Mouse (Mus musculus) kidney, embryonic 14.5 days (tissue): ENCODE data around the gene Lrrc74b. TPM values are rescaled to one million over a fixed set of nuclear protein-coding genes. Genes with fewer than 3 reads are reported as not detected.
"Not testable (repeated sequence)": the region's sequence is repeated elsewhere in the genome, so short reads cannot be mapped to it uniquely, and the experiment has no call there.

Experiments used
- ATAC-seq: fragments of 200-750 bp; cut with Nextera tagmentation; 2 replicates; pipeline ENCODE4 v1.8.0; 2017; ENCODE audit warnings: moderate number of reproducible peaks, mild to moderate bottlenecking, moderate TSS enrichment, moderate library complexity; ENCODE audit not compliant: low FRiP score, low TSS enrichment
- H3K27ac ChIP-seq: fragments of 300-500 bp; sonication (generic); 2 replicates; pipeline ENCODE4 v1.5.1; 2014; ENCODE audit warnings: low read depth, mild to moderate bottlenecking, low read length, moderate library complexity, mixed read lengths
- H3K27me3 ChIP-seq: fragments of 300-500 bp; sonication (generic); 2 replicates; pipeline ENCODE4 v1.6.1; 2014; ENCODE audit warnings: mild to moderate bottlenecking, low read length; ENCODE audit not compliant: control insufficient read depth, insufficient read depth
- H3K36me3 ChIP-seq: fragments of 300-500 bp; sonication (generic); 2 replicates; pipeline ENCODE4 v1.6.1; 2014; ENCODE audit warnings: low read length, mixed read lengths; ENCODE audit not compliant: control insufficient read depth, insufficient read depth
- H3K4me1 ChIP-seq: fragments of 300-500 bp; sonication (generic); 2 replicates; pipeline ENCODE4 v1.6.1; 2014; ENCODE audit warnings: low read length, mixed read lengths; ENCODE audit not compliant: control insufficient read depth, insufficient read depth
- H3K4me2 ChIP-seq: fragments of 300-500 bp; sonication (generic); replicated peaks from 2 replicates; pipeline ENCODE4 v1.6.1; 2014; ENCODE audit warnings: low read depth, mild to moderate bottlenecking, low read length
- H3K4me3 ChIP-seq: fragments of 300-500 bp; sonication (generic); 2 replicates; pipeline ENCODE4 v1.5.1; 2014; ENCODE audit warnings: mild to moderate bottlenecking, low read length
- H3K9ac ChIP-seq: fragments of 300-500 bp; sonication (generic); 2 replicates; pipeline ENCODE4 v1.6.1; 2014; ENCODE audit warnings: low read depth, mild to moderate bottlenecking, low read length, moderate library complexity
- H3K9me3 ChIP-seq: fragments of 300-500 bp; sonication (generic); 2 replicates; pipeline ENCODE4 v1.6.1; 2016; ENCODE audit warnings: low read length; ENCODE audit not compliant: control insufficient read depth
- WGBS: fragments of 180-500 bp; shearing (Covaris S2); extraction: QIAGEN DNeasy Blood & Tissue Kit; methylation state at CpG from one replicate; pipeline ENCODE4 v1.1.7; 2014; 5-methylcytosine and 5-hydroxymethylcytosine counted together
- polyA plus RNA-seq: library from polyadenylated mRNA; unstranded; fragments of >200 nt; fragmentation: Nextera tagmentation; extraction: Ambion mirVana; gene quantifications from 2 replicates; pipeline ENCODE4 v1.2.1, GENCODE M21; 2014

Gene Lrrc74b
- polyA plus RNA-seq, 1 experiment from 2014 or later = 0.12 TPM

DNA sequence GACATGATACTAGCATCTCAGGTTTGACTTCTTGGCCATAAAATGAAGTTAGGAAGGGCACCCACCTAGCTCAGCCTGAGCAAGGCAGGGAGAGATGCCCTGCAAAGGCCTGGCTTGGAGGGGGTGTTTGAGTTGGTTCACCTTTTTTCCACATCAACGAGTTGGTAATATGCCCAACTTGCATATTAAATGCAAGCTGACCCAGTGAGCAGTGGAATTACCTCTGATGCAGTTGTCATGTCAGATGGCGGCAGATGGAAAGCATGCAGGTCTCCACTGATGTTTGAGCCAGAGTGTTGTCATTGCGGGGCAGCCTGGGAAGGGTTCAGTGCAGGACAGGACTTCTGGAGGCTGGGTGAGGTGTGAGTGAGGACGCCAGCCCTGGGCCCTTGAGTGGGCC lies 49.6 kb downstream of the Lrrc74b start:
- Histone ChIP-seq H3K27me3 (no peaks in the 10 kb centered on the region), H3K9me3 (no peaks in the 10 kb centered on the region), H3K36me3 (peaks cover 32% of the 10 kb centered on the region), H3K4me2 (no peak overlapping the region), H3K27ac (no peak overlapping the region), H3K4me1 (peaks cover 7% of the 10 kb centered on the region), H3K9ac (no peak overlapping the region), H3K4me3 (no peak overlapping the region)
- WGBS = 93% methylated on average over 4 of the region's 4 CpGs
- no peak for ATAC-seq

DNA sequence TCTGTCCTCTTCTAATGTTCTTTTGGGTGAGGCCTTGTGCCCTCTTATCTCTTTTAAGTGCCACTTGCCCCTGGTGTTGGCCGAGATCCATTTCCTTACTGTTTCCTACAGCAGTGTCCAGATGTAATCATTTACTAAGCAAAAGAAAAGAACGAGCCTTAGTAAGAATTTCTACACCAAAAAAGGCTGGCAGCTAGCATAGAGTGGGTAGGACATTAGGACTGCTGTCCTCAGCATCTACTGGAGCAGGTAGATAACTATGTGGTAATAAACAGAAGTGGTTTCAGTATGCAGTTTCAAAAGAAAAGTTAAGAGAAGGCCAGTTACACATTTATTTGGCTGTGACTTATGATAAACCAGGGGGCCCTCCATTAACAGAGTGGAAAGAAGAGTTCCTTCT lies 50.4 kb downstream of the Lrrc74b start:
- Histone ChIP-seq H3K4me1 (peaks cover 7% of the 10 kb centered on the region), H3K27me3 (no peaks in the 10 kb centered on the region), H3K4me3 (no peak overlapping the region), H3K4me2 (no peak overlapping the region), H3K9ac (no peak overlapping the region), H3K27ac (no peak overlapping the region), H3K36me3 (peaks cover 25% of the 10 kb centered on the region), H3K9me3 (no peaks in the 10 kb centered on the region)
- 91% methylated on average over 2 of the region's 2 CpGs for WGBS
- no peak for ATAC-seq

DNA sequence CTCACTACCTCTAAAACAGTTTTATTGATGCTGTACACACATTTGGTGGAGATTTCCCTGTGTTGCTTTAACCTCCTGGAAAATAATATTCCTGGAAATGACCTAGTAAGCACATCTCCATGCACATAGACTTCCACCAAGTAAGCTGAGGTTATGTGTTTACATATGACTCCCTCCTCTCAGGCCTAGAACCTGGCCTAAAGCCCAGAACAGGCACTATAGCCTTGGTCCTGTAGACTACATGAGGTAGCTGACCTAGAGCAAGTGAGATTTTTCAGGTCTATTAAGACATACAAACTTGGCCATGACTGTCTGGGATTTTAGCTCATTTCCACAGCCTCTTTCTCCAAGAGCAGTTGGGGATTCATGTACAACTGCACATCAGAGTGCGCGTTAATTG lies 50.9 kb downstream of the Lrrc74b start:
- no peak for ATAC-seq
- H3K27ac ChIP-seq = no peak overlapping the region
- no peak overlapping the region; the same call in 1 of the 2 replicates for H3K4me3 ChIP-seq
- 99% methylated on average over 2 of the region's 2 CpGs for WGBS
- peaks cover 7% of the 10 kb centered on the region for H3K4me1 ChIP-seq
- no peak overlapping the region for H3K9ac ChIP-seq
- H3K27me3 ChIP-seq = no peaks in the 10 kb centered on the region
- no peaks in the 10 kb centered on the region for H3K9me3 ChIP-seq
- H3K4me2 ChIP-seq = no peak overlapping the region
- H3K36me3 ChIP-seq = peaks cover 22% of the 10 kb centered on the region

DNA sequence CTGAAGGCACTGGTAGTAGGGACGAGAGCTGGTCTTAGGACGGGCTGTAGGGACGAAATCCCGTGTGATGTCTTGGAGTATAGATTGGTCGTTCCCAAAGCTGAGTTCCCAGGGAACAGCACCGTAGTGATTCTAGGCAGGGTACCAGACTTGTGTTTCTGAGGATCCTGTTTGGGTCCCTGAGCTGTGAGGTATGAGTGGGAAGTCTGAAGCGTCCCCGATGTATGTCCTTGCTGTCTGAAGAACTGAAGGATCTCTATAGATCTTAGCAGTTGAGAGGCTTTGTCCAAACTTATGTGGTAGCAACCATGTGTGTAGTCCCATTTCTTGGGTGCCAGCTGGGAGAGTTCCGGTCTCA lies 51.8 kb downstream of the Lrrc74b start:
- Histone ChIP-seq H3K4me2 (peak overlapping the region; percentile 61), H3K4me3 (peak overlapping the region; percentile 63)
- ATAC-seq = peak; percentile 2; the same call in 1 of the 2 replicates

DNA sequence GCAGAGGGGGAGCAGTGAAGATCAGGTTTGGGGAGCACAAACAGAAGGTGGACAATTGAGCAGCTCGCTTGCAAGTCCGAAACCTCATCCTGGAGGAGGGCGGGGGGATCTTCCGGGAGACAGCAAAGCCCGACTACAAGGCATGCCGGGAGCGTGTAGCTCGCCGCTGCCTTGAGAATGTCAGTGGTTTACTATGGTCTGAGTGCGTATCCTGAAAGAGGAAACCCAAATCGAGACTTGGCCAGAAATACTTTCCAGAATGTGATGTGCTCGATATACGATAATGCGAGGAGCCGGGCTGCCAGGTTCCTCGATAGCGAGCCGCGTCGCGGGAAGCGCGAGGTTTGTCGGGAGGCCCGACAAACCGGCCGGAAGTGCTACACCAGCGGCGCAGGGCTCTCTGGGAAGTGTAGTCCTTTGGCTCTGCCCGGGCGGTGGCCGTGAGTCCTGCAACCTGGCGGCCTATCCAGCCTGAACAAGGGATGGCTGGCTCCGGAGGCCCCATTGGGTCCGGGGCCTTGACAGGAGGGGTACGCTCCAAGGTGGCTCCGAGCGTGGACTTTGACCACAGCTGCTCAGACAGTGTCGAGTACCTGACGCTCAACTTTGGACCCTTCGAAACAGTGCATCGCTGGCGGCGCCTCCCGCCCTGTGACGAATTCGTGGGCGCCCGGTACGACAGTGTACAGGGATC lies 52.4 kb downstream of the Lrrc74b start, which contains the start of gene Lztr1:
Gene Lztr1, plus strand, starts transcription at position 143 of the 694 bp plus-strand sequence.
- Histone ChIP-seq H3K27me3 (no peaks in the 10 kb centered on the region), H3K4me2 (peak within 1 kb of the TSS; percentile 61), H3K4me1 (peaks cover 7% of the 10 kb centered on the region), H3K36me3 (peaks cover 18% of the 10 kb centered on the region), H3K27ac (peak within 1 kb of the TSS; percentile 68; the same call in 1 of the 2 replicates), H3K9me3 (no peaks in the 10 kb centered on the region), H3K4me3 (peak within 1 kb of the TSS; percentile 63), H3K9ac (peak within 1 kb of the TSS; percentile 75)
- ATAC-seq = peak; percentile 98
- 1% methylated on average over 50 of the region's 50 CpGs for WGBS

More for the DNA sequence above, 51.8 kb downstream of the Lrrc74b start:
- WGBS = 14% methylated on average over 9 of the region's 9 CpGs
- Histone ChIP-seq H3K9me3 (no peaks in the 10 kb centered on the region), H3K4me1 (peaks cover 7% of the 10 kb centered on the region), H3K9ac (peak overlapping the region; percentile 75), H3K27me3 (no peaks in the 10 kb centered on the region), H3K36me3 (peaks cover 22% of the 10 kb centered on the region), H3K27ac (no peak overlapping the region)

DNA sequence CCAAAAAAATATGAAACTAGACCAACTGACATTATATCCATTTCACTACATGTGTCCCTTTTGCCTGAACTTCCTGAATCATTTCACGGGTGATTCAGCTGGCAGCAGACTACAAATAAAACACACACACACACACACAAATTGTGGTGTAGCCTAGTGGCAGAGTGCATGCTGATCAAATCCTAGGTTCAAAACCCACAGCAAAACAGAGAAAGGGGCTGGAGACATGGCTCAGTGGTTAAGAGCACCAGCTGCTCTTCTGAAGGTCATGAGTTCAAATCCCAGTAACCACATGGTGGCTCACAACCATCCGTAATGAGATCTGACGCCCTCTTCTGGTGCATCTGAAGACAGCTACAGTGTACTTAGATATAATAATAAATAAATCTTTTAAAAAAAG lies 53.0 kb downstream of the Lrrc74b start:
- not testable (repeated sequence) for ATAC-seq, H3K4me1 ChIP-seq, H3K27ac ChIP-seq, H3K9me3 ChIP-seq, H3K27me3 ChIP-seq
- peaks cover 12% of the 10 kb centered on the region; the same call in 1 of the 2 replicates for H3K36me3 ChIP-seq
- H3K4me3 ChIP-seq = peak overlapping the region; percentile 63
- peak overlapping the region; percentile 75 for H3K9ac ChIP-seq
- WGBS = 30% methylated on average over 3 of the region's 3 CpGs
- peak overlapping the region; percentile 61 for H3K4me2 ChIP-seq

DNA sequence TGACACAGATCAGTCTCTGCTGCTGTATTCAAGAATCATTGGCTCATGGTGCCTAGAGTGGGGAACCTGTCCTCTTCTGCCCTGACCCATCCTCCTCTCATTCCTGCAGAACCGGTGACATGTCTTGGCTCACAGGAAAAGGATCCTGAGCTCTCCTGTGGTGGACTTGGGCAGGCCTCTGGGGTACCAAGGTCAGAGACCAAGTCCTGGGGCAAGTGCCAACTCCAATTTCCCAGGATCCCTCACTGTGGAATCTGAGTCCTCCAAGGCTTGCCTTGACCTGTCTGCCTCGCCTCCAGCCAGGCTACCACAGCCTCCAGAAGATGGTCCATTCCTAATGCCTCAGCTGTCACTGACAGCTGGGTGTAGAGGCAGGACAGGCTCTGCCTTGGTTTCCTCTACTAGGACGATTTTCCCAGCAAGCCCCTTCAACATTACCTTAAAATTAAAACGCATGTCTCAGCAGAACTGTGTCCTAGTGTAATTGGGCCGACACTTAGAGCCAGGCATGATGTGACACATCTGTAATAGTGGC lies 54.0 kb downstream of the Lrrc74b start:
- Histone ChIP-seq H3K4me1 (peaks cover 7% of the 10 kb centered on the region), H3K27me3 (no peaks in the 10 kb centered on the region), H3K27ac (no peak overlapping the region), H3K36me3 (peaks cover 4% of the 10 kb centered on the region; the same call in 1 of the 2 replicates), H3K9me3 (no peaks in the 10 kb centered on the region), H3K4me2 (no peak overlapping the region), H3K4me3 (no peak overlapping the region), H3K9ac (no peak overlapping the region)
- WGBS = 82% methylated on average over 5 of the region's 5 CpGs
- no peak for ATAC-seq

DNA sequence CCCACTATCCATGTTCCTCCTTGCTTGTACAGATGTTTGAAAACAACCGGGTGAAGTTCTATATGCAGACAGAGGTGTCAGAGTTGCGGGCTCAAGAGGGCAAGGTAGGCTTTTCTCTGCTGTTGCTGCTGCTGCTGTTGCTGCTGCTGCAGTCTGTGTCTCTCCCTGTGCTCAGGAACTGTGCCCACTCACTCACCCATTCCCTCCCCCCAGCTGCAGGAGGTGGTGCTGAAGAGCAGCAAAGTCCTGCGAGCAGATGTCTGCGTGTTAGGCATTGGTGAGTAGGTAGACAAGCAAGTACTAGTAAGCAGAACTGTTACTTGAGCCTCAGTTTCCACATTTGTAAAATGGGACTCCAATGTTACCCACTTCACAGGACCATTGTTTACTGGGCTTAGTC lies 58.4 kb downstream of the Lrrc74b start:
- WGBS = 82% methylated on average over 4 of the region's 4 CpGs
- no peak overlapping the region for H3K9ac ChIP-seq
- no peaks in the 10 kb centered on the region for H3K9me3 ChIP-seq
- H3K4me1 ChIP-seq = no peaks in the 10 kb centered on the region
- no peak overlapping the region for H3K27ac ChIP-seq
- H3K4me3 ChIP-seq = no peak overlapping the region
- no peaks in the 10 kb centered on the region for H3K36me3 ChIP-seq
- H3K4me2 ChIP-seq = no peak overlapping the region
- H3K27me3 ChIP-seq = no peaks in the 10 kb centered on the region
- ATAC-seq = no peak

DNA sequence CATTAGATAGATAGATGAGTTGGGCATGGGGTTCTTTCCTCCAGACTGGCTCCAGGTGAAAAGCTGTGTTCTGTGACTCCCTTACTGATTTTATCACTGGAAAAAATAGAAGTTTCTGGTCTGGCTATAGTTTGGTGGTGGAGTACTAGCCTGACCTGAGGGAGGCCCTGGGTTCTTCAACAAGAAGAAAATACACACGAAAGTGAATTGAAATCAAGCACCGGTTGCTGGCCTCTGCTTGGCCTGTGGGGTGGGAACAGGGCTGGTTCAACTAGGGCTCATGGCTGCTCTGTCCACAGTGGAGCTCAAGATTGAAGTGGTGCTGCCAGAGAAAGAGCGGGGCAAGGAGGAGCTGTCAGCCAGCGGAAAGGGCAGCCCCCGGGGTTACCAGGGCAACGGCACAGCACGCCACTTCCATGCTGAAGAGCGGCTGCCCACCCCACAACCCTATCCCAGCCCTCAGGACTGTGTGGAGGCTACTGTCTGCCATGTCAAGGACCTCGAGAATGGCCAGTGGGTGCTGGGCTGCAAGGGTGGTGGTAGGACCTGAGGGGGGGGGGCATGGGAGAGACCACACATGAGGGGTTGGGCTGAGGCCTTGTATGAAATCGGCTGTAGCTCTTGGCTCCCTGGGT lies 61.7 kb downstream of the Lrrc74b start:
- 37% methylated on average over 9 of the region's 10 CpGs for WGBS
- Histone ChIP-seq H3K9me3 (no peaks in the 10 kb centered on the region), H3K36me3 (no peaks in the 10 kb centered on the region), H3K4me1 (peaks cover 4% of the 10 kb centered on the region; the same call in 1 of the 2 replicates), H3K27me3 (no peaks in the 10 kb centered on the region), H3K4me2 (no peak overlapping the region), H3K9ac (no peak overlapping the region), H3K4me3 (no peak overlapping the region), H3K27ac (no peak overlapping the region)
- no peak for ATAC-seq
